8 mouse cellular contexts compared by ENCODE assay signal in the genomic region with DNA sequence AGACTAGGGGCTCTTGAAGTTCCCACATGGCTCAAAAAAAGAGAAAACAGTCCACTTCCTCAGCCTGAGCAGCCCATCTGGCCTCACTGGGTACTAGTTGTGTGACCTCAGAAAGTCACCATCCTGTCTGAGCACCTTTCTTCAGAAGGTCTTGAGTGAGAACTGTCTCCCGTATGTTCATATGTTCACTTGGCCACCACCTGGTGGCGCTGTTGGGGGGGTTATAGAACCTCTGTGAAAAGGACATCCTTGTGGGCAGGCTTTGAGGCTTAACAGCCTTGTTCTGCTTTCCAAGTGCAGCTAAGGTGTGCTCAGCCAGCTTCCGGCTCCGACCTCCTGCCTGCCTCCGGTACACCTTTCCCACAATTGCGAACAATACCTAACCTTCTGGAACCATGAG. TPM values are rescaled to one million over a fixed set of nuclear protein-coding genes. Genes with fewer than 3 reads are reported as not detected.
DNase-seq lines count a peak whose midpoint lies in the region; ATAC-seq and TF ChIP-seq lines count a peak whose summit lies in the region.
"Had no signal": no experiment of that assay in that cellular context is flagged by ENCODE, and none has a peak within 500 bp of the region (broad histone marks: within the 10 kb centered on the region; RNA-seq: fewer than 3 reads in every experiment).

No protein-coding gene starts in this region.

- no peaks in the 10 kb centered on the region for H3K27me3 ChIP-seq in intestine, postnatal 0 days (replicated peaks; ENCODE audit: control insufficient read depth, insufficient read depth, low read length)
- H3K27me3 ChIP-seq in intestine, embryonic 16.5 days (replicated peaks; ENCODE audit: control insufficient read depth, insufficient read depth, low read length), result no peaks in the 10 kb centered on the region
- peaks cover 36% of the 10 kb centered on the region for H3K27me3 ChIP-seq in G1E (ENCODE audit: insufficient read depth, low read length)
- no peaks in the 10 kb centered on the region for H3K27me3 ChIP-seq in liver, adult 2 months (ENCODE audit: control insufficient read depth, insufficient read depth, low read length)
- H3K27me3 ChIP-seq: heart, embryonic 15.5 days had no signal

- WGBS in intestine, postnatal 0 days, result 74% methylated on average over 6 of the region's 6 CpGs
- 77% methylated on average over 6 of the region's 6 CpGs for WGBS in intestine, embryonic 16.5 days
- 80% methylated on average over 6 of the region's 6 CpGs for WGBS in liver, adult 2 months

- no peak overlapping the region for H3K9ac ChIP-seq in intestine, postnatal 0 days (ENCODE audit: low read depth, low read length)
- H3K9ac ChIP-seq in intestine, embryonic 16.5 days (ENCODE audit: low read depth, low read length), result no peak overlapping the region
- H3K9ac ChIP-seq in liver, adult 2 months (ENCODE audit: low read depth, low read length), result no peak overlapping the region
- H3K9ac ChIP-seq: heart, embryonic 15.5 days had no signal

- H3K27ac ChIP-seq in intestine, postnatal 0 days (ENCODE audit: low read depth, low read length), result no peak overlapping the region
- no peak overlapping the region for H3K27ac ChIP-seq in intestine, embryonic 16.5 days (ENCODE audit: low read length)
- H3K27ac ChIP-seq in liver, adult 2 months (replicated peaks; ENCODE audit: insufficient read depth, low read depth, low read length), result no peak overlapping the region
- H3K27ac ChIP-seq: heart, embryonic 15.5 days had no signal

- no peak for ATAC-seq in intestine, postnatal 0 days
- no peak for ATAC-seq in intestine, embryonic 16.5 days
- ATAC-seq in G1E (ENCODE audit: extremely low read depth, insufficient number of reproducible peaks, low FRiP score, poor library complexity, severe bottlenecking), result no peak

- no peaks in the 10 kb centered on the region for H3K79me2 ChIP-seq in liver, adult 2 months (ENCODE audit: control insufficient read depth, insufficient read depth, low read length)

- peak; percentile 78 for TF ChIP-seq CTCF in intestine, postnatal 0 days (IDR thresholded peaks at IDR 0.05; ENCODE audit: low read depth)
- TF ChIP-seq CTCF in G1E (IDR thresholded peaks at IDR 0.05; ENCODE audit: low read depth, low read length), result peak; percentile 44; the same call in 1 of the 2 replicates
- peak; percentile 55; the same call in 1 of the 2 replicates for TF ChIP-seq CTCF in liver, adult 2 months (IDR thresholded peaks at IDR 0.05; ENCODE audit: low read depth, low read length)

- H3K4me1 ChIP-seq in intestine, postnatal 0 days (replicated peaks; ENCODE audit: control insufficient read depth, insufficient read depth, low read length), result no peaks in the 10 kb centered on the region
- H3K4me1 ChIP-seq in intestine, embryonic 16.5 days (ENCODE audit: control insufficient read depth, insufficient read depth, low read length), result no peaks in the 10 kb centered on the region
- no peaks in the 10 kb centered on the region for H3K4me1 ChIP-seq in G1E (ENCODE audit: insufficient read depth, low read depth, low read length)
- H3K4me1 ChIP-seq in liver, adult 2 months (ENCODE audit: control insufficient read depth, insufficient read depth, low read length), result no peaks in the 10 kb centered on the region

- H3K4me2 ChIP-seq in intestine, postnatal 0 days (replicated peaks; ENCODE audit: low read depth), result no peak overlapping the region
- no peak overlapping the region for H3K4me2 ChIP-seq in intestine, embryonic 16.5 days (ENCODE audit: low read depth, low read length)
- H3K4me2 ChIP-seq: heart, embryonic 15.5 days had no signal

- peaks cover 8% of the 10 kb centered on the region; the same call in 1 of the 2 replicates for H3K36me3 ChIP-seq in intestine, postnatal 0 days (ENCODE audit: control insufficient read depth, insufficient read depth)
- no peaks in the 10 kb centered on the region for H3K36me3 ChIP-seq in intestine, embryonic 16.5 days (ENCODE audit: control insufficient read depth, insufficient read depth, low read length)
- no peaks in the 10 kb centered on the region for H3K36me3 ChIP-seq in G1E (replicated peaks)
- H3K36me3 ChIP-seq in liver, adult 2 months (ENCODE audit: control insufficient read depth, insufficient read depth, low read length), result no peaks in the 10 kb centered on the region

- no peak for TF ChIP-seq POLR2A in liver, adult 2 months (IDR thresholded peaks at IDR 0.05; ENCODE audit: extremely low read depth, insufficient read depth, low read length)

- H3K9me3 ChIP-seq in intestine, postnatal 0 days (ENCODE audit: control insufficient read depth), result no peaks in the 10 kb centered on the region
- H3K9me3 ChIP-seq in intestine, embryonic 16.5 days (ENCODE audit: control insufficient read depth, low read length), result no peaks in the 10 kb centered on the region
- no peaks in the 10 kb centered on the region for H3K9me3 ChIP-seq in G1E (replicated peaks)
- H3K9me3 ChIP-seq: heart, embryonic 15.5 days had no signal

- no peak overlapping the region for H3K4me3 ChIP-seq in intestine, postnatal 0 days (ENCODE audit: low read depth, low read length)
- no peak overlapping the region for H3K4me3 ChIP-seq in intestine, embryonic 16.5 days (ENCODE audit: low read length)
- H3K4me3 ChIP-seq in G1E (ENCODE audit: low read depth, low read length), result no peak overlapping the region
- H3K4me3 ChIP-seq in liver, adult 2 months (ENCODE audit: insufficient read depth, low read depth, low read length), result no peak overlapping the region
- H3K4me3 ChIP-seq: heart, embryonic 15.5 days had no signal

- DNase-seq in G1E (ENCODE audit: low spot score), result peak; percentile 15
- peak; percentile 59 for DNase-seq in c-Kit-positive CD71-positive TER-119-negative erythroid progenitor cells, embryonic 14.5 days (ENCODE audit: low read depth)
- DNase-seq in liver, adult 2 months (ENCODE audit: extremely low read depth, low read depth, low spot score), result no peak
- DNase-seq in testis, postnatal 10 days (ENCODE audit: low spot score), result peak; percentile 75
- no peak for DNase-seq in right cerebral cortex, postnatal 36 days (ENCODE audit: low spot score in 2 of 2)

RNA-seq across cellular contexts. Expression of a gene that starts 10.1 kb away (rescaled TPM):
- 67.9 and 78.5 TPM in 2 replicates for polyA plus RNA-seq in intestine, postnatal 0 days (2015; fragmentation: Nextera tagmentation; extraction: Ambion mirVana)
- 41.9 and 42.3 TPM in 2 replicates for polyA plus RNA-seq in intestine, embryonic 16.5 days (2015; fragmentation: Nextera tagmentation; extraction: Ambion mirVana)
- not detected in 2 replicates for total RNA-seq in G1E (2014; fragmentation: Nextera tagmentation)
- not detected in 2 replicates for total RNA-seq in G1E (2017)
- polyA plus RNA-seq in G1E (2012), result not detected in 2 replicates
- total RNA-seq in liver, adult 2 months (2014; rRNA removed), result 0.47 and 0.65 TPM in 2 replicates
- 0.51 and 0.80 TPM in 2 replicates for polyA plus RNA-seq in liver, adult 2 months (2012; rRNA removed)

RNA-seq across cellular contexts. Expression of a gene that starts 15.2 kb away (rescaled TPM):
- polyA plus RNA-seq in intestine, postnatal 0 days (2015; fragmentation: Nextera tagmentation; extraction: Ambion mirVana), result 6.4 and 7.1 TPM in 2 replicates
- polyA plus RNA-seq in intestine, embryonic 16.5 days (2015; fragmentation: Nextera tagmentation; extraction: Ambion mirVana), result 17.5 and 18.5 TPM in 2 replicates
- total RNA-seq in G1E (2014; fragmentation: Nextera tagmentation) (not detected in 2 replicates), G1E (2017) (0.16 and 0.29 TPM in 2 replicates)
- polyA plus RNA-seq in G1E (2012), result 0.02 and 0.03 TPM in 2 replicates
- 1.9 and 2.3 TPM in 2 replicates for total RNA-seq in liver, adult 2 months (2014; rRNA removed)
- 2.3 and 4.5 TPM in 2 replicates for polyA plus RNA-seq in liver, adult 2 months (2012; rRNA removed)

RNA-seq across cellular contexts. Expression of a gene that starts 37.1 kb away (rescaled TPM):
- 1.1 and 4.1 TPM in 2 replicates for polyA plus RNA-seq in intestine, postnatal 0 days (2015; fragmentation: Nextera tagmentation; extraction: Ambion mirVana)
- polyA plus RNA-seq in intestine, embryonic 16.5 days (2015; fragmentation: Nextera tagmentation; extraction: Ambion mirVana), result 1.9 and 2.3 TPM in 2 replicates
- total RNA-seq in G1E (2014; fragmentation: Nextera tagmentation), result not detected in 2 replicates
- not detected in 2 replicates for total RNA-seq in G1E (2017)
- polyA plus RNA-seq in G1E (2012), result not detected in 2 replicates
- not detected in 2 replicates for total RNA-seq in liver, adult 2 months (2014; rRNA removed)
- polyA plus RNA-seq in liver, adult 2 months (2012; rRNA removed), result 0.09 and 0.12 TPM in 2 replicates

Comparison
In these comparisons a context has a peak if more than half of its experiments do, and no peak if none do; other contexts are left out.
1. DNase-seq: peak in G1E (single experiment), c-Kit-positive CD71-positive TER-119-negative erythroid progenitor cells, embryonic 14.5 days (single experiment) and testis, postnatal 10 days (single experiment); none in liver, adult 2 months (single experiment) and right cerebral cortex, postnatal 36 days (0 of 2).
2. RNA of a gene that starts 10.1 kb away (polyA plus RNA-seq): 67.9 to 78.5 TPM in intestine, postnatal 0 days and 41.9 to 42.3 TPM in intestine, embryonic 16.5 days; 0.51 to 0.80 TPM in liver, adult 2 months and not detected in G1E; every median in the first group is over 10 times any median in the second.
3. Peak in every context shown above with its lines, with median percentiles within 50 percentile points of each other: CTCF ChIP-seq.